Mouse (Mus musculus): ENCODE data around the gene Tulp1. TPM values are rescaled to one million over a fixed set of nuclear protein-coding genes. Genes with fewer than 3 reads are reported as not detected.
A peak's percentile ranks its signal among the peaks of the same experiment; 100 is the strongest.
"Not testable (repeated sequence)": the region's sequence is repeated elsewhere in the genome, so short reads cannot be mapped to it uniquely, and the experiment has no call there.

The Tulp1 gene
- polyA plus RNA-seq, 1 experiment from 2014 or later = 1.4 TPM

DNA sequence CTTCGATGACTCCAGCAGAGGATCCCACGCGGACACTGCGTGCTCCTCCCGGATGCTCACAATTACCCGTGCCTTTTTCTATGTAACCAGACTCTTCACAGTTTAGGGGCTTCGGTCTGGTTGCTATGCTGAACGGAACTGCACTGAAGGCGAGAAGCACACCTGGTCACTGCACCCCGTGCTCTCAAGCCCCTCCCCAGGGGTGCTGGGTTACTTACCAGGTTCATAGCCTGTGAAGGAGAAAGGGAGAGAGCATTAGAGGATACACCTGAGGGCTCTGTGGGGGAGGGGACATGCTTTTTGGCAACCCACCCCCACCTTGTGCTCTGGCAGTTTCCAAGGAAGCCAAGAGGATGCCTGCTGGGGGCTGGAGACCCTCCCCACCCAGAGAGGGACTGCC is 29.8 kb downstream of the Tulp1 start:
- H3K27me3 ChIP-seq (replicated peaks; ENCODE audit: control insufficient read depth, insufficient read depth, low read length) = no peaks in the 10 kb centered on the region
- H3K4me3 ChIP-seq (ENCODE audit: low read depth, low read length) = no peak overlapping the region
- 81% methylated on average over 10 of the region's 10 CpGs for WGBS
- peaks cover 69% of the 10 kb centered on the region for H3K36me3 ChIP-seq (ENCODE audit: control insufficient read depth, insufficient read depth)
- TF ChIP-seq CTCF (IDR thresholded peaks at IDR 0.05; ENCODE audit: low read depth) = no peak
- no peak for ATAC-seq
- H3K4me2 ChIP-seq (replicated peaks; ENCODE audit: low read depth) = no peak overlapping the region
- no peak overlapping the region for H3K9ac ChIP-seq (ENCODE audit: low read depth, low read length)
- no peak overlapping the region for H3K27ac ChIP-seq (ENCODE audit: low read depth, low read length)
- no peaks in the 10 kb centered on the region for H3K9me3 ChIP-seq (ENCODE audit: control insufficient read depth)
- H3K4me1 ChIP-seq (replicated peaks; ENCODE audit: control insufficient read depth, insufficient read depth, low read length) = peaks cover 6% of the 10 kb centered on the region; the same call in 1 of the 2 replicates

GRCm38 (mm10) chr17:28332915-28333546 is 32.0 kb downstream of the Tulp1 start:
- 46% methylated on average over 31 of the region's 31 CpGs for WGBS
- ATAC-seq = no peak
- peaks cover 63% of the 10 kb centered on the region for H3K36me3 ChIP-seq (ENCODE audit: control insufficient read depth, insufficient read depth)
- no peak for TF ChIP-seq CTCF (IDR thresholded peaks at IDR 0.05; ENCODE audit: low read depth)
- H3K9me3 ChIP-seq (ENCODE audit: control insufficient read depth) = no peaks in the 10 kb centered on the region
- H3K9ac ChIP-seq (ENCODE audit: low read depth, low read length) = no peak overlapping the region
- H3K27me3 ChIP-seq (replicated peaks; ENCODE audit: control insufficient read depth, insufficient read depth, low read length) = no peaks in the 10 kb centered on the region
- H3K4me2 ChIP-seq (replicated peaks; ENCODE audit: low read depth) = no peak overlapping the region
- H3K27ac ChIP-seq (ENCODE audit: low read depth, low read length) = peak overlapping the region; percentile 28
- no peak overlapping the region for H3K4me3 ChIP-seq (ENCODE audit: low read depth, low read length)
- H3K4me1 ChIP-seq (replicated peaks; ENCODE audit: control insufficient read depth, insufficient read depth, low read length) = peaks cover 10% of the 10 kb centered on the region

DNA sequence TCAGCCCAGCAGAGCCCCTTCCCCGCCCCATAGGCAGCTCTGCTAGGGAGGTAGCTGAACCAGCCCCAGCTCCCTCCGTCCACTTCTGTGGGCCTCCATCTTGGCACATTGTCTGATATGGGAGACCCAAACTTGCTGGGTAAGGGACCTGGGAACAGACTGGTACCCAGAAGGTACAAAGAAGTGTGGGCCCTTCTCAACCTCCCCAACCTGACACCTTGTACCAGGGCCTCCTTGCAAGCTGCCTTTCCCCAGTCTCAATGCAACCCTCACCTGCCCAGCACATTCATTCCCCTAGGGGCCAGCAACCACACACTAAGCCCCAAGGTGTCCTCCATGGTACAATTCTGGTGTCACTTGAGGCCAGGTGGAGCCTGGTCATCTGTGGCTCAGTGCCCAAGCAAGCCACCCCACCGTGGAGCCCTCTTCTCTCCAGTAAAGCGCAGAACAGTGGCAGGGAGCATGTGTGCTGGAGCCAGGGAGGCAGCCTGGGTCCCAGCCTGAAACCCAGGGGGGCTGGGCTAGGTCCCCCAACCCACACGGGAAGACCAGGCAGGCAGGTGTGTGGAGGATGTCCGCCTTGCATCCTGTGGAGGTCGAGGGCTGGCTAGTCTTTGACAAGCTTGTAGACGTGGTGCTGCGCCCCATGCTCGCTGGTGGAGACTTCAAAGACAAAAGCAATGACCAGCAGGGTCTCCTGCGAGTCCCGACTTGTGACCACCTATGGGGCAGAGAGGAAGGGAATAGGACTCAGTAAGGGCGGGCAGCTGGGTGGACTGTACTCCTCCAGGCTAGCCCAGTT is 32.7 kb downstream of the Tulp1 start:
- peak overlapping the region; percentile 28; the same call in 1 of the 2 replicates for H3K27ac ChIP-seq (ENCODE audit: low read depth, low read length)

GRCm38 (mm10) chr17:28331241-28332112 is 33.5 kb downstream of the Tulp1 start:
- no peak overlapping the region for H3K27ac ChIP-seq (ENCODE audit: low read depth, low read length)
- H3K4me3 ChIP-seq (ENCODE audit: low read depth, low read length) = no peak overlapping the region
- peaks cover 15% of the 10 kb centered on the region for H3K4me1 ChIP-seq (replicated peaks; ENCODE audit: control insufficient read depth, insufficient read depth, low read length)

More for the DNA sequence above, 32.7 kb downstream of the Tulp1 start:
- peaks cover 15% of the 10 kb centered on the region for H3K4me1 ChIP-seq (replicated peaks; ENCODE audit: control insufficient read depth, insufficient read depth, low read length)
- no peak overlapping the region; the same call in 1 of the 2 replicates for H3K4me2 ChIP-seq (replicated peaks; ENCODE audit: low read depth)
- H3K27me3 ChIP-seq (replicated peaks; ENCODE audit: control insufficient read depth, insufficient read depth, low read length) = no peaks in the 10 kb centered on the region
- peaks cover 56% of the 10 kb centered on the region for H3K36me3 ChIP-seq (ENCODE audit: control insufficient read depth, insufficient read depth)
- H3K4me3 ChIP-seq (ENCODE audit: low read depth, low read length) = no peak overlapping the region
- WGBS = 55% methylated on average over 13 of the region's 13 CpGs
- H3K9me3 ChIP-seq (ENCODE audit: control insufficient read depth) = no peaks in the 10 kb centered on the region
- no peak for ATAC-seq
- H3K9ac ChIP-seq (ENCODE audit: low read depth, low read length) = no peak overlapping the region
- peak; percentile 53 for TF ChIP-seq CTCF (IDR thresholded peaks at IDR 0.05; ENCODE audit: low read depth)

GRCm38 (mm10) chr17:28330590-28330989 is 34.4 kb downstream of the Tulp1 start:
- not testable (repeated sequence) for H3K4me3 ChIP-seq (ENCODE audit: low read depth, low read length); H3K9me3 ChIP-seq (ENCODE audit: control insufficient read depth); H3K27ac ChIP-seq (ENCODE audit: low read depth, low read length); H3K4me2 ChIP-seq (replicated peaks; ENCODE audit: low read depth); H3K9ac ChIP-seq (ENCODE audit: low read depth, low read length); H3K27me3 ChIP-seq (replicated peaks; ENCODE audit: control insufficient read depth, insufficient read depth, low read length); ATAC-seq
- H3K36me3 ChIP-seq (ENCODE audit: control insufficient read depth, insufficient read depth) = peaks cover 51% of the 10 kb centered on the region
- WGBS = 44% methylated on average over 6 of the region's 8 CpGs
- peaks cover 15% of the 10 kb centered on the region for H3K4me1 ChIP-seq (replicated peaks; ENCODE audit: control insufficient read depth, insufficient read depth, low read length)

More at GRCm38 (mm10) chr17:28331241-28332112, 33.5 kb downstream of the Tulp1 start:
- no peaks in the 10 kb centered on the region for H3K27me3 ChIP-seq (replicated peaks; ENCODE audit: control insufficient read depth, insufficient read depth, low read length)
- no peak overlapping the region; the same call in 1 of the 2 replicates for H3K4me2 ChIP-seq (replicated peaks; ENCODE audit: low read depth)
- WGBS = 18% methylated on average over 6 of the region's 7 CpGs
- peaks cover 52% of the 10 kb centered on the region for H3K36me3 ChIP-seq (ENCODE audit: control insufficient read depth, insufficient read depth)
- H3K9ac ChIP-seq (ENCODE audit: low read depth, low read length) = no peak overlapping the region
- ATAC-seq = no peak
- H3K9me3 ChIP-seq (ENCODE audit: control insufficient read depth) = no peaks in the 10 kb centered on the region
- TF ChIP-seq CTCF (IDR thresholded peaks at IDR 0.05; ENCODE audit: low read depth) = no peak

GRCm38 (mm10) chr17:28330232-28330546 is 34.8 kb downstream of the Tulp1 start:
- H3K36me3 ChIP-seq (ENCODE audit: control insufficient read depth, insufficient read depth) = peaks cover 49% of the 10 kb centered on the region
- H3K9me3 ChIP-seq (ENCODE audit: control insufficient read depth) = no peaks in the 10 kb centered on the region
- 25% methylated on average over 2 of the region's 2 CpGs for WGBS
- no peaks in the 10 kb centered on the region for H3K27me3 ChIP-seq (replicated peaks; ENCODE audit: control insufficient read depth, insufficient read depth, low read length)
- no peak overlapping the region for H3K9ac ChIP-seq (ENCODE audit: low read depth, low read length)
- H3K27ac ChIP-seq (ENCODE audit: low read depth, low read length) = no peak overlapping the region
- TF ChIP-seq CTCF (IDR thresholded peaks at IDR 0.05; ENCODE audit: low read depth) = no peak
- ATAC-seq = no peak
- H3K4me3 ChIP-seq (ENCODE audit: low read depth, low read length) = peak overlapping the region; percentile 58; the same call in 1 of the 2 replicates
- H3K4me1 ChIP-seq (replicated peaks; ENCODE audit: control insufficient read depth, insufficient read depth, low read length) = peaks cover 15% of the 10 kb centered on the region
- H3K4me2 ChIP-seq (replicated peaks; ENCODE audit: low read depth) = peak overlapping the region; percentile 81
